Mouse (Mus musculus) lung, embryonic 15.5 days (tissue): ENCODE measurements around the gene Mreg. TPM values are rescaled to one million over a fixed set of nuclear protein-coding genes. Genes with fewer than 3 reads are reported as not detected.

Source experiments
- ATAC-seq: fragments of 200-750 bp; cut with Nextera tagmentation; 2 replicates; pipeline ENCODE4 v1.8.0; 2017; ENCODE audit warnings: moderate number of reproducible peaks, borderline replicate concordance; ENCODE audit not compliant: low FRiP score, low TSS enrichment; ENCODE audit errors: extremely low read depth
- H3K27ac ChIP-seq: fragments of 300-500 bp; sonication (generic); 2 replicates; pipeline ENCODE4 v1.5.1; 2015; ENCODE audit warnings: moderate library complexity, mild to moderate bottlenecking, inconsistent platforms
- H3K27me3 ChIP-seq: fragments of 300-500 bp; sonication (generic); 2 replicates; pipeline ENCODE4 v1.6.1; 2015; ENCODE audit warnings: inconsistent platforms
- H3K36me3 ChIP-seq: fragments of 300-500 bp; sonication (generic); 2 replicates; pipeline ENCODE4 v1.6.1; 2015; ENCODE audit warnings: inconsistent platforms
- H3K4me1 ChIP-seq: fragments of 300-500 bp; sonication (generic); 2 replicates; pipeline ENCODE4 v1.6.1; 2015; ENCODE audit warnings: inconsistent platforms
- H3K4me2 ChIP-seq: fragments of 300-500 bp; sonication (generic); 2 replicates; pipeline ENCODE4 v1.6.1; 2015; ENCODE audit warnings: inconsistent platforms, mild to moderate bottlenecking, moderate library complexity
- H3K4me3 ChIP-seq: fragments of 300-500 bp; sonication (generic); 2 replicates; pipeline ENCODE4 v1.5.1; 2015; ENCODE audit warnings: mild to moderate bottlenecking, inconsistent platforms
- H3K9ac ChIP-seq: fragments of 300-500 bp; sonication (generic); 2 replicates; pipeline ENCODE4 v1.6.1; 2015; ENCODE audit warnings: inconsistent platforms
- H3K9me3 ChIP-seq: fragments of 300-500 bp; sonication (generic); 2 replicates; pipeline ENCODE4 v1.6.1; 2016; ENCODE audit warnings: inconsistent platforms
- WGBS: fragments of 180-500 bp; shearing (Covaris S2); methylation state at CpG from one replicate; pipeline ENCODE4 v1.1.7; 2015; 5-methylcytosine and 5-hydroxymethylcytosine counted together
- polyA plus RNA-seq: library from polyadenylated mRNA; unstranded; fragments of >200 nt; fragmentation: Nextera tagmentation; extraction: Ambion mirVana; gene quantifications from 2 replicates; pipeline ENCODE4 v1.2.1, GENCODE M21; 2015

Gene Mreg
- polyA plus RNA-seq, 1 experiment from 2014 or later, result 4.8 TPM

- no peaks in the 10 kb centered on the region for H3K9me3 ChIP-seq
- no peaks in the 10 kb centered on the region; the same call in 1 of the 2 replicates for H3K4me1 ChIP-seq
- no peak overlapping the region for H3K9ac ChIP-seq
- no peak overlapping the region for H3K4me2 ChIP-seq
- no peak for ATAC-seq
- no peaks in the 10 kb centered on the region for H3K27me3 ChIP-seq
- no peaks in the 10 kb centered on the region for H3K36me3 ChIP-seq
- H3K27ac ChIP-seq, result no peak overlapping the region
- H3K4me3 ChIP-seq, result no peak overlapping the region
These were observed 67.1 kb downstream of the Mreg start for GRCm38 (mm10) chr1:72145041-72145440.

GRCm38 (mm10) chr1:72144426-72144825 is 67.7 kb downstream of the Mreg start:
- Histone ChIP-seq H3K36me3 (no peaks in the 10 kb centered on the region), H3K4me1 (no peaks in the 10 kb centered on the region; the same call in 1 of the 2 replicates), H3K4me3 (no peak overlapping the region), H3K27me3 (no peaks in the 10 kb centered on the region), H3K27ac (no peak overlapping the region), H3K9me3 (no peaks in the 10 kb centered on the region), H3K9ac (no peak overlapping the region), H3K4me2 (no peak overlapping the region)
- WGBS, result 69% methylated on average over 4 of the region's 4 CpGs
- ATAC-seq, result no peak

GRCm38 (mm10) chr1:72141893-72142480 is 70.1 kb downstream of the Mreg start:
- Histone ChIP-seq H3K4me3 (peak overlapping the region; percentile 15; the same call in 1 of the 2 replicates), H3K27me3 (no peaks in the 10 kb centered on the region), H3K9ac (no peak overlapping the region), H3K4me1 (no peaks in the 10 kb centered on the region; the same call in 1 of the 2 replicates), H3K9me3 (no peaks in the 10 kb centered on the region), H3K36me3 (no peaks in the 10 kb centered on the region), H3K4me2 (peak overlapping the region; percentile 42), H3K27ac (no peak overlapping the region)
- peak; percentile 42; the same call in 1 of the 2 replicates for ATAC-seq
- WGBS, result 4% methylated on average over 11 of the region's 11 CpGs

GRCm38 (mm10) chr1:72136101-72136500 is 76.0 kb downstream of the Mreg start:
- no peak for ATAC-seq
- WGBS, result 90% methylated on average over 10 of the region's 10 CpGs
- Histone ChIP-seq H3K4me3 (no peak overlapping the region), H3K36me3 (no peaks in the 10 kb centered on the region), H3K9ac (no peak overlapping the region), H3K27ac (no peak overlapping the region), H3K9me3 (peaks cover 3% of the 10 kb centered on the region; the same call in 1 of the 2 replicates), H3K4me1 (no peaks in the 10 kb centered on the region), H3K27me3 (no peaks in the 10 kb centered on the region), H3K4me2 (no peak overlapping the region)

GRCm38 (mm10) chr1:72134534-72134933 is 77.6 kb downstream of the Mreg start:
- no peaks in the 10 kb centered on the region for H3K27me3 ChIP-seq

GRCm38 (mm10) chr1:72123434-72124297 is 88.4 kb downstream of the Mreg start:
- Histone ChIP-seq H3K27me3 (no peaks in the 10 kb centered on the region), H3K9me3 (no peaks in the 10 kb centered on the region), H3K9ac (no peak overlapping the region), H3K36me3 (no peaks in the 10 kb centered on the region), H3K4me2 (peak overlapping the region; percentile 16; the same call in 1 of the 2 replicates), H3K4me3 (no peak overlapping the region), H3K27ac (no peak overlapping the region), H3K4me1 (no peaks in the 10 kb centered on the region)
- 22% methylated on average over 23 of the region's 23 CpGs for WGBS
- ATAC-seq, result peak; percentile 72; the same call in 1 of the 2 replicates

More at GRCm38 (mm10) chr1:72134534-72134933, 77.6 kb downstream of the Mreg start:
- no peak for ATAC-seq
- H3K4me2 ChIP-seq, result no peak overlapping the region
- no peak overlapping the region for H3K4me3 ChIP-seq
- no peaks in the 10 kb centered on the region for H3K36me3 ChIP-seq
- H3K27ac ChIP-seq, result no peak overlapping the region
- no peak overlapping the region for H3K9ac ChIP-seq
- H3K9me3 ChIP-seq, result peaks cover 3% of the 10 kb centered on the region; the same call in 1 of the 2 replicates
- 86% methylated on average over 1 of the region's 1 CpGs for WGBS
- H3K4me1 ChIP-seq, result no peaks in the 10 kb centered on the region

DNA sequence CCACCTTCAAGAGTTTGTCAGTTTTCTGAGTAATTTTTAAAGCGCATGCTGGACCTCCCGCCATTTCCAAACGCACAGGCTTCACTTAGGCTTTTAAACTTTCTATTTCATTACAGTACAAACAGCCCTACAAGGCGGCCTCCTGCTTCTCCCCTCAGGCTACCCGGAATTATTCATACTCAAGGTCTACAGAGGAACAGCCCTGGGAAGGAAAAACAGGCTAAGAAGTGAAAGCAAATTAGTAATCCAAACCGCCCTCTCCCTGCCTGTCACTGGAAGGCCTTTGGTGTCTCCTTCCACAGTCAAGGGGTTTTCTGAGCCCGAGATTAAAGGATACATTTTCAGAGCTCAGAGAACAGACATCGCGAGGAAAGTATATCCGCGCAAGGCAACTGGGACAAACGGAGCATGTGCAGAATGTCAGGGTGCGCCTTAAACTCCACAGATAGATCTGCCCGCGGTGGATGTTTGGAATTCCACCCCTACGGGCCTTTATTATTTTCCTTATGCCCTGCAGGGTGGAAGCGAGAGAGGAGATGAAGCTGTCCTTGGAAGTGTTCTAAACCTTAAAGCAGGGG is 90.4 kb downstream of the Mreg start:
- no peak for ATAC-seq
- 85% methylated on average over 17 of the region's 17 CpGs for WGBS
- Histone ChIP-seq H3K4me2 (no peak overlapping the region), H3K27ac (no peak overlapping the region), H3K9ac (no peak overlapping the region), H3K9me3 (no peaks in the 10 kb centered on the region), H3K4me1 (no peaks in the 10 kb centered on the region), H3K4me3 (no peak overlapping the region), H3K27me3 (no peaks in the 10 kb centered on the region), H3K36me3 (no peaks in the 10 kb centered on the region)

- H3K4me1 ChIP-seq, result no peaks in the 10 kb centered on the region
- 69% methylated on average over 4 of the region's 4 CpGs for WGBS
- H3K4me3 ChIP-seq, result no peak overlapping the region
- H3K27ac ChIP-seq, result no peak overlapping the region
- no peak overlapping the region for H3K9ac ChIP-seq
- no peak for ATAC-seq
- no peaks in the 10 kb centered on the region for H3K36me3 ChIP-seq
- H3K9me3 ChIP-seq, result no peaks in the 10 kb centered on the region
- no peak overlapping the region for H3K4me2 ChIP-seq
- H3K27me3 ChIP-seq, result no peaks in the 10 kb centered on the region
These were observed 92.1 kb downstream of the Mreg start for GRCm38 (mm10) chr1:72119981-72120380.

GRCm38 (mm10) chr1:72114206-72114605 is 97.9 kb downstream of the Mreg start:
- no peaks in the 10 kb centered on the region for H3K36me3 ChIP-seq

More at GRCm38 (mm10) chr1:72114206-72114605, 97.9 kb downstream of the Mreg start:
- no peak overlapping the region for H3K4me3 ChIP-seq
- H3K27me3 ChIP-seq, result no peaks in the 10 kb centered on the region
- H3K4me2 ChIP-seq, result no peak overlapping the region
- 68% methylated on average over 5 of the region's 5 CpGs for WGBS
- H3K9me3 ChIP-seq, result no peaks in the 10 kb centered on the region
- H3K4me1 ChIP-seq, result no peaks in the 10 kb centered on the region
- ATAC-seq, result no peak
- H3K27ac ChIP-seq, result no peak overlapping the region
- no peak overlapping the region for H3K9ac ChIP-seq

Other genes with a start within 250 kb of the Mreg start
- 23.0 and 24.8 TPM in 2 replicates for gene Pecr, start 72.0 kb upstream of the Mreg start, polyA plus RNA-seq
- 0.76 and 1.5 TPM in 2 replicates for gene Tmem169, start 72.1 kb upstream of the Mreg start, polyA plus RNA-seq
- 35.4 and 36.0 TPM in 2 replicates for gene Xrcc5, start 95.1 kb upstream of the Mreg start, polyA plus RNA-seq